Mouse (Mus musculus): ENCODE results near the gene Lcp2. TPM values are rescaled to one million over a fixed set of nuclear protein-coding genes. Genes with fewer than 3 reads are reported as not detected.
"Not testable (repeated sequence)": the region's sequence is repeated elsewhere in the genome, so short reads cannot be mapped to it uniquely, and the experiment has no call there.

Gene Lcp2
- total and polyA plus RNA-seq, 3 experiments = 19.4 to 24.0 (median 20.1) TPM

GRCm38 (mm10) chr11:34123147-34123546 is 76.4 kb downstream of the Lcp2 start:
- DNase-seq (ENCODE audit: extremely low read depth) = peak; percentile 83
- Histone ChIP-seq H3K4me2 (ENCODE audit: insufficient read depth, low read depth, poor library complexity, severe bottlenecking) (no peak overlapping the region), H3K27ac (ENCODE audit: insufficient read depth, low read depth) (no peak overlapping the region), H3K9ac (ENCODE audit: insufficient read depth, low read depth) (no peak overlapping the region), H3K4me1 (ENCODE audit: control insufficient read depth in 1 of 2, insufficient read depth in 2 of 2) (no peaks in the 10 kb centered on the region), H3K79me2 (replicated peaks; ENCODE audit: control insufficient read depth, extremely low read depth, insufficient read depth, poor library complexity, severe bottlenecking) (no peaks in the 10 kb centered on the region), H3K4me3 (replicated peaks in 1 of 3; ENCODE audit: low read depth in 2 of 3, low read length in 2 of 3, poor library complexity in 1 of 3) (no peak overlapping the region), H3K36me3 (replicated peaks in 1 of 2; ENCODE audit: control insufficient read depth in 1 of 2, insufficient read depth in 1 of 2, low read length in 1 of 2) (no peaks in the 10 kb centered on the region), H3K9me3 (replicated peaks; ENCODE audit: low read length) (no peaks in the 10 kb centered on the region), H3K27me3 (replicated peaks) (peaks cover 11% of the 10 kb centered on the region)
- TF ChIP-seq MYC (IDR thresholded peaks at IDR 0.05; ENCODE audit: low read depth, low read length) (peak; percentile 74; the same call in 1 of the 2 replicates), CTCF (conservative IDR thresholded peaks at IDR 0.05 in 1 of 2, IDR thresholded peaks at IDR 0.05 in 1 of 2; ENCODE audit: low read depth in 2 of 2, low read length in 2 of 2) (peak; percentile 85 to 98), ZC3H11A (IDR thresholded peaks at IDR 0.05; ENCODE audit: low read depth, low read length) (peak; percentile 86), NELFE (IDR thresholded peaks at IDR 0.05; ENCODE audit: low read depth, low read length) (peak; percentile 50; the same call in 1 of the 2 replicates), ZMIZ1 (IDR thresholded peaks at IDR 0.05; ENCODE audit: low read depth, low read length) (no peak), SMC3 (IDR thresholded peaks at IDR 0.05; ENCODE audit: low read depth, low read length) (peak; percentile 98), EP300 (IDR thresholded peaks at IDR 0.05; ENCODE audit: low read length) (no peak)
- dilution Hi-C loops (cut with MboI; ENCODE audit: extremely low pct_ligation_motif_present, extremely low pct_unique_long_range_greater_than_20kb, low sequenced_read_pairs) (no loop called here), in situ Hi-C loops (cut with MboI; ENCODE audit: low pct_ligation_motif_present, low pct_unique_long_range_greater_than_20kb, low sequenced_read_pairs) (no loop called here)

- Histone ChIP-seq H3K9ac (ENCODE audit: insufficient read depth, low read depth) (no peak overlapping the region), H3K4me3 (replicated peaks in 1 of 3; ENCODE audit: low read depth in 2 of 3, low read length in 2 of 3, poor library complexity in 1 of 3) (no peak overlapping the region), H3K4me1 (ENCODE audit: control insufficient read depth in 1 of 2, insufficient read depth in 2 of 2) (no peaks in the 10 kb centered on the region), H3K36me3 (replicated peaks in 1 of 2; ENCODE audit: control insufficient read depth in 1 of 2, insufficient read depth in 1 of 2, low read length in 1 of 2) (no peaks in the 10 kb centered on the region), H3K79me2 (replicated peaks; ENCODE audit: control insufficient read depth, extremely low read depth, insufficient read depth, poor library complexity, severe bottlenecking) (no peaks in the 10 kb centered on the region), H3K9me3 (replicated peaks; ENCODE audit: low read length) (no peaks in the 10 kb centered on the region), H3K4me2 (ENCODE audit: insufficient read depth, low read depth, poor library complexity, severe bottlenecking) (no peak overlapping the region), H3K27ac (ENCODE audit: insufficient read depth, low read depth) (no peak overlapping the region), H3K27me3 (replicated peaks) (peaks cover 13% of the 10 kb centered on the region)
- no peak for DNase-seq (ENCODE audit: extremely low read depth)
- in situ Hi-C loops (cut with MboI; ENCODE audit: low pct_ligation_motif_present, low pct_unique_long_range_greater_than_20kb, low sequenced_read_pairs) (no loop called here), dilution Hi-C loops (cut with MboI; ENCODE audit: extremely low pct_ligation_motif_present, extremely low pct_unique_long_range_greater_than_20kb, low sequenced_read_pairs) (no loop called here)
- TF ChIP-seq TCF12 (IDR thresholded peaks at IDR 0.05; ENCODE audit: low read depth, low read length) (no peak), MAFK (IDR thresholded peaks at IDR 0.05; ENCODE audit: insufficient replicate concordance, low read length) (no peak), ELF1 (IDR thresholded peaks at IDR 0.05; ENCODE audit: low read depth, low read length) (no peak), RCOR1 (conservative IDR thresholded peaks at IDR 0.05; ENCODE audit: low read depth, low read length) (no peak), MYC (IDR thresholded peaks at IDR 0.05; ENCODE audit: low read depth, low read length) (no peak), JUN (IDR thresholded peaks at IDR 0.05; ENCODE audit: insufficient read depth, low read depth, low read length) (no peak), CTCF (conservative IDR thresholded peaks at IDR 0.05 in 1 of 2, IDR thresholded peaks at IDR 0.05 in 1 of 2; ENCODE audit: low read depth in 2 of 2, low read length in 2 of 2) (no peak)
These were observed 78.1 kb downstream of the Lcp2 start for GRCm38 (mm10) chr11:34124852-34125251.

GRCm38 (mm10) chr11:34125727-34126126 is 79.0 kb downstream of the Lcp2 start:
- H3K9ac ChIP-seq (ENCODE audit: insufficient read depth, low read depth); H3K9me3 ChIP-seq (replicated peaks; ENCODE audit: low read length); H3K36me3 ChIP-seq (replicated peaks in 1 of 2; ENCODE audit: control insufficient read depth in 1 of 2, insufficient read depth in 1 of 2, low read length in 1 of 2); H3K4me1 ChIP-seq (ENCODE audit: control insufficient read depth in 1 of 2, insufficient read depth in 2 of 2); in situ Hi-C loops (cut with MboI; ENCODE audit: low pct_ligation_motif_present, low pct_unique_long_range_greater_than_20kb, low sequenced_read_pairs); H3K4me3 ChIP-seq (replicated peaks in 1 of 3; ENCODE audit: low read depth in 2 of 3, low read length in 2 of 3, poor library complexity in 1 of 3); dilution Hi-C loops (cut with MboI; ENCODE audit: extremely low pct_ligation_motif_present, extremely low pct_unique_long_range_greater_than_20kb, low sequenced_read_pairs); DNase-seq (ENCODE audit: extremely low read depth); H3K27ac ChIP-seq (ENCODE audit: insufficient read depth, low read depth); H3K79me2 ChIP-seq (replicated peaks; ENCODE audit: control insufficient read depth, extremely low read depth, insufficient read depth, poor library complexity, severe bottlenecking); H3K4me2 ChIP-seq (ENCODE audit: insufficient read depth, low read depth, poor library complexity, severe bottlenecking): not testable (repeated sequence)
- TF ChIP-seq TBP (conservative IDR thresholded peaks at IDR 0.05; ENCODE audit: low read depth, low read length) = peak; percentile 89
- peaks cover 13% of the 10 kb centered on the region for H3K27me3 ChIP-seq (replicated peaks)
